Mouse (Mus musculus): ENCODE data around the gene Tenm1. TPM values are rescaled to one million over a fixed set of nuclear protein-coding genes. Genes with fewer than 3 reads are reported as not detected.

The Tenm1 gene
- polyA plus RNA-seq, 1 experiment from 2014 or later, result 3.9 TPM

DNA sequence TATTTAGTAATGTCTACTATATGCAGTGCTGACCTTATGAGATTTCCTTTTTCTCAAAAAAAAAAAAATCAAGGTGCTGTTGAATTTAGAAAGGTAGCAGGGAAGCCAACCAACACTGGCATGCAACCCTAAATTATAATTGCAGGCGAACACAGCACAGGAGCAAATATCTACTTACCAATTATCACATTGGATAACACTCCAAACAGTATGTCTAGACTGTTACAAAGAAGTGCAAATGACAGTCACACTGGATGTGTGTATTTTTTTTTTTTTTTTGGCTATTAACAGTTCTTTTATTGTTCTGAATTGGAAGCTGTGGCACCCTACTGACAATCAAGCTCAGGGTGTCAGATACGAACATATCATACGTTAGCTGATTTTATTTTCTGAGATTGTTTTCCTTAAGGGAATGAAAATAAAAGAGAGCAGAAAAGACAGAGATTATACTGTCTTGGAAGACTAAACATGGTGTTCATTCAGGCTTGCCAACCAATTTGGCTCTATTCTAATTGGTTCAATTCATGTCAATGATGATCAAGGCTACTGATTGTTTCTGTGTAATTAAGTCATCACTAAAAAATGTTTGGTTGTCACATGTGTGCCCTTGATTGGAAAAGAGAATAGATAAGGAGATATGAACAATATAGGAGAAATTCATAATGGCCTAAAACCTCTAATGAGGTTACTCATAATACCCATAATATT, 710.7 kb downstream of the Tenm1 start:
- Histone ChIP-seq H3K27ac (no peak overlapping the region), H3K36me3 (no peaks in the 10 kb centered on the region), H3K9me3 (no peaks in the 10 kb centered on the region), H3K4me1 (no peaks in the 10 kb centered on the region), H3K4me2 (replicated peaks) (no peak overlapping the region), H3K9ac (no peak overlapping the region), H3K27me3 (replicated peaks) (no peaks in the 10 kb centered on the region), H3K4me3 (no peak overlapping the region)
- no peak for ATAC-seq (ENCODE audit: low FRiP score, low read depth)
- WGBS, result 90% methylated on average over 3 of the region's 3 CpGs

DNA sequence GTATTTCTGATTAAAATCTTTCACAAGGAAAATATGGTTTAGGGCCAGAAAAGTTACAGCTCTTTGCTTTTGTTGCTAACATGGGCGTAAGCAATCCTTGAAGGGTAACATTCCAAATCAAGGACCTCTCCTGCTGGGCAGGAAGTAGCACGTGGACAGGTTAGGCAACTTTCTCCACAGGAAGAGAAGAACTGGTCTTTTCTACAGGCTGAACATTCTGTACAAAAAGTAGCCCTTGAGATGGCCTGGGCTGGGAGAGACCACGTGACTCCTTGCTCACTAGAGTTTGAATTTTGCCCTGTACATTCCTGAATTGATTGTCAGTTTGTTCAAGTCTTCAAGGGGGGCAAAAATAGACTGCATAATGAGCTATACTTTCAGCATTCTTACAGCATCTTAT, 728.6 kb downstream of the Tenm1 start:
- H3K4me2 ChIP-seq (replicated peaks), result no peak overlapping the region
- H3K27ac ChIP-seq, result no peak overlapping the region
- no peaks in the 10 kb centered on the region for H3K36me3 ChIP-seq
- no peak overlapping the region for H3K9ac ChIP-seq
- H3K4me3 ChIP-seq, result no peak overlapping the region
- H3K4me1 ChIP-seq, result no peaks in the 10 kb centered on the region
- no peak for ATAC-seq (ENCODE audit: low FRiP score, low read depth)
- WGBS, result 67% methylated on average over 3 of the region's 3 CpGs
- no peaks in the 10 kb centered on the region for H3K9me3 ChIP-seq
- H3K27me3 ChIP-seq (replicated peaks), result no peaks in the 10 kb centered on the region

DNA sequence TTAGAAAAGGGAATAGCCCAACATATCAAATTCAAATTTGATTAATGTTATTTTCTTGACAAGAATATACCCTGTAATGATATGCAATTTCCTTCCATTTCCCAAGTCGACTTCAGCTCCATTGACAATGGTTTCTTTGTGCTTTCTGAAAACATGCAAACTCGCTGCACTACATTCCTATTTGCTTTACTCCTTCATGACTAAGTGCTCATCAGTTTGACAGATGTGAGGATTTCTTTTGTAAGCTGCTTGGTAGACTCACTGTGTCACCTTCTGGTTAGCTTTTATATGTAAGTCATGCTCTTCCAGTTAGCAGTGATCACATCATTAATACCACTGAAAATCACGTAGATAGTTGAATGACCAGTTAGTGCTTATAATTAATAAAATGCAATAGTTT, 781.8 kb downstream of the Tenm1 start:
- no peaks in the 10 kb centered on the region for H3K36me3 ChIP-seq
- H3K9ac ChIP-seq, result no peak overlapping the region
- H3K27me3 ChIP-seq (replicated peaks), result no peaks in the 10 kb centered on the region
- H3K9me3 ChIP-seq, result no peaks in the 10 kb centered on the region
- H3K4me2 ChIP-seq (replicated peaks), result no peak overlapping the region
- no peaks in the 10 kb centered on the region for H3K4me1 ChIP-seq
- no peak overlapping the region for H3K4me3 ChIP-seq
- ATAC-seq (ENCODE audit: low FRiP score, low read depth), result no peak
- no peak overlapping the region for H3K27ac ChIP-seq
- 68% methylated on average over 3 of the region's 3 CpGs for WGBS

DNA sequence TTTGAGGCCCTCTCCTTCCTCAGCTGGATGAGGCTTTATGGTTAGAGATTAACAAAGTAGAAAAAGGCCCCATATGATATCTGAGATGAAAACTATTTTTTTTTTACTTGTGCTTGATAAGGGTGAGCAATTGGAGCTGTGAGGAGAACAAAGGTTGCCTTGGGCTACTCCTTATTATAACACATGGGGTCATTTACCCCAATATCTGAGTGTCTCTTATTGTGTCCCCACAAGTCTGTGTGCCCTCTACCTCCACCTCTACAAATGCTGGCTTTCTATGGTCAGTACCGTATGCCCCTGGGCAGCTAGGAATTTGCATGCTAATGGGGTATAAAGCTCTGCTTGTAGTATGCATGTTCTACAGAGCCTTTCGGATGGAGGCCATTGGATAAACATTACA, 848.4 kb downstream of the Tenm1 start:
- Histone ChIP-seq H3K4me1 (no peaks in the 10 kb centered on the region), H3K36me3 (no peaks in the 10 kb centered on the region)

DNA sequence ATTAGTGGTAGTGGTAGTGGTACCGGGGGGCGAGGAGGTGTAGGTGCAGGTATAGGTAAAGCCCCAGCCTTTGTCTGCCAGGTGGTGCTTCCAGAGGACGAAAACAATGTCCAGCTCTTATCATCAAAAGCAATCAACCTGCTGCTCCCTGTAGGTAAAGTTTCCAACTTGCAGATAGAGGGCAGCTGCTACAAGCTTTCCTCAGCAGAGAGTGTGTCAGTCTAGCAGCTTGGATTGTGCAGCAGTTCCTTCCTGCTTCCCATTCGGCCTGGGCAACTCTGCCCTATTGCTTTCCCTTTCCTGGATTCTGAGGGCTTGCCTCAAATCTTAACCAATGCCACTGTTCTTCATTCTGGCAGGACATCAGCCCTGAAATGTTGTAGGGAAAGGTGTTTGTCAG, 870.2 kb downstream of the Tenm1 start:
- H3K9me3 ChIP-seq, result no peaks in the 10 kb centered on the region
- 78% methylated on average over 4 of the region's 4 CpGs for WGBS
- no peak overlapping the region for H3K4me2 ChIP-seq (replicated peaks)
- no peaks in the 10 kb centered on the region for H3K4me1 ChIP-seq
- no peaks in the 10 kb centered on the region for H3K36me3 ChIP-seq
- H3K9ac ChIP-seq, result no peak overlapping the region
- no peak overlapping the region for H3K27ac ChIP-seq
- H3K27me3 ChIP-seq (replicated peaks), result no peaks in the 10 kb centered on the region
- ATAC-seq (ENCODE audit: low FRiP score, low read depth), result no peak
- no peak overlapping the region for H3K4me3 ChIP-seq

More for the DNA sequence above, 848.4 kb downstream of the Tenm1 start:
- H3K4me2 ChIP-seq (replicated peaks), result no peak overlapping the region
- no peak overlapping the region for H3K9ac ChIP-seq
- 49% methylated on average over 2 of the region's 2 CpGs for WGBS
- no peaks in the 10 kb centered on the region for H3K27me3 ChIP-seq (replicated peaks)
- no peak overlapping the region for H3K27ac ChIP-seq
- no peak overlapping the region for H3K4me3 ChIP-seq
- H3K9me3 ChIP-seq, result no peaks in the 10 kb centered on the region
- ATAC-seq (ENCODE audit: low FRiP score, low read depth), result no peak

DNA sequence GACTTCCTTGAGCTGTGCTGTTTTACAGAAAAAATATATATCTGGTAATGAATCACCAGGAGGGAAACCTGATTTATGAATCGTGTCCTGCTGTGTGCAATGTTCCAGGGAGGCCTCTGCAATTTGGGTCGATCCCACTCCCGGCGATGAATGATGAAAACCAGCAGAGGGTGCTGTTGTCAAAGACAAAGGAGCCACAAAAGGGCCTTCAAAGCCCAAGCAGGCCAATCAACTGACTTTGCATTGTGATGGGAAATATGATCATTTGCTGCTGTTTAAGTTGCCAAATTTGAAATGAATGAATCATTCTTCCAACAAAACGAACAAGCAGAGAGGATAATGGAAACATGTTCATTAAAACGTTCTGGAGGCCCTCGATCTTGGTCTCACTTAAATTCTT, 871.6 kb downstream of the Tenm1 start:
- Histone ChIP-seq H3K27ac (no peak overlapping the region), H3K36me3 (no peaks in the 10 kb centered on the region), H3K9me3 (no peaks in the 10 kb centered on the region), H3K4me1 (no peaks in the 10 kb centered on the region), H3K4me3 (no peak overlapping the region), H3K9ac (no peak overlapping the region), H3K4me2 (replicated peaks) (no peak overlapping the region), H3K27me3 (replicated peaks) (no peaks in the 10 kb centered on the region)
- no peak for ATAC-seq (ENCODE audit: low FRiP score, low read depth)
- 24% methylated on average over 7 of the region's 7 CpGs for whole genome bisulfite sequencing

DNA sequence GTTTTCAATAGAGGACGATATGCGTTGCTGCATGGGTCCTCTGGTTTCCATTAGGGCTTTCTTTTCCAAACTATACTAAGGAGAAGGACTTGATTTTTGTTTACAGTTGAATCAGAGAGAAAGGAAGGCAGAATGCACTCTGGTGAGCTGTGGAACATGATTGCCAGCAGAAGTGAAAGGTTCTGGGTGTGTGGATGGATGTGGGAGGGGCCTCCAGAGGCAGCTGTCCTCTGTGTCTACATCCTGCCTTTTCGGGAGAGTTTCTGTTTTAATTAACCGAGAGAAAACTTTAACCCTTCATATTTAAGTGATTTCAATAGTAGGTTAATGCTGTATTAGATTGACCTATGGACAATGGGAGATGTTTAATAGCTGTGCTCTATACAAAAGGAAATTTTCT, 880.4 kb downstream of the Tenm1 start:
- ATAC-seq (ENCODE audit: low FRiP score, low read depth), result no peak
- no peak overlapping the region for H3K9ac ChIP-seq
- WGBS, result 75% methylated on average over 4 of the region's 4 CpGs
- no peak overlapping the region for H3K4me2 ChIP-seq (replicated peaks)
- no peak overlapping the region for H3K27ac ChIP-seq
- no peaks in the 10 kb centered on the region for H3K27me3 ChIP-seq (replicated peaks)
- no peaks in the 10 kb centered on the region for H3K4me1 ChIP-seq
- no peak overlapping the region for H3K4me3 ChIP-seq
- no peaks in the 10 kb centered on the region for H3K9me3 ChIP-seq
- no peaks in the 10 kb centered on the region for H3K36me3 ChIP-seq

DNA sequence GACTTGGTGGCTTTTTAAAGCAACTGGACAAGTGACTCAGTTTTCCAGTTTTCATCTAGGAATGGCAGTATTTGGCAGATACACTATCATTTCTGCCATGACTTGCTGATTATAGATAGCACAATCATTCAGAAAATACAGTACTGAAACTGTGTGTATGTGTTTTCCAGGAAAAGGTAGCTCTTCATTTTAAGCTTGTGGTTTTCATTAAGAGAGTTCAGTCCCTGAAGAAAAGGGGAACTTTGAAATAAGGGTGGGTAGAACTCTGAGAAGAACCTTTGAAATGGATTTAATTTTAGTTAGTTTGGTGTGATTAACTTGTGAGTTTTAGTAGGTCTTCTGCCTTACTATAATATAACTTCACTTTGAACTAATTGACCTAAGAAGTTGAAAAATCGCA, 883.9 kb downstream of the Tenm1 start:
- H3K36me3 ChIP-seq, result no peaks in the 10 kb centered on the region
- 96% methylated on average over 1 of the region's 1 CpGs for WGBS
- H3K9me3 ChIP-seq, result no peaks in the 10 kb centered on the region
- no peak overlapping the region for H3K4me3 ChIP-seq
- no peak overlapping the region for H3K9ac ChIP-seq
- no peak for ATAC-seq (ENCODE audit: low FRiP score, low read depth)
- no peaks in the 10 kb centered on the region for H3K27me3 ChIP-seq (replicated peaks)
- H3K27ac ChIP-seq, result no peak overlapping the region
- H3K4me2 ChIP-seq (replicated peaks), result no peak overlapping the region
- H3K4me1 ChIP-seq, result no peaks in the 10 kb centered on the region

DNA sequence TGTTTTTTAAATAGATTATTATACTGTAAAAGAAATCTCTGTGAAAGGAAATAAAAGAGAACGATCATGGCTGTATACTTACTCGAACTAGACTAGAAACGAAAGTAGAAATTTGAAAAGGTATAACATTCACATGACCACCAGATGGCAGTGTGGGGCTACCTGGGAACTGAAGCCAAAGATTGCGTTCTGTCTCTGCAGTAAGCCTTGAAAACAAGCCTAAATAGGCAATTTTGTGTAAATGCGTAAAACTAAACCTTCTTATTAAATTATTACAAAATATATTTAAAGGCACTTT, 888.2 kb downstream of the Tenm1 start:
- H3K27ac ChIP-seq, result no peak overlapping the region
- WGBS, result 33% methylated on average over 5 of the region's 5 CpGs
- no peak overlapping the region for H3K9ac ChIP-seq
- H3K9me3 ChIP-seq, result no peaks in the 10 kb centered on the region
- 0 out of 2 replicates have a peak, but pooled peaks have one; percentile 17 for ATAC-seq (ENCODE audit: low FRiP score, low read depth)
- peak overlapping the region; percentile 33; the same call in 1 of the 2 replicates for H3K4me2 ChIP-seq (replicated peaks)
- no peaks in the 10 kb centered on the region for H3K27me3 ChIP-seq (replicated peaks)
- H3K4me3 ChIP-seq, result no peak overlapping the region
- H3K4me1 ChIP-seq, result no peaks in the 10 kb centered on the region
- no peaks in the 10 kb centered on the region for H3K36me3 ChIP-seq

DNA sequence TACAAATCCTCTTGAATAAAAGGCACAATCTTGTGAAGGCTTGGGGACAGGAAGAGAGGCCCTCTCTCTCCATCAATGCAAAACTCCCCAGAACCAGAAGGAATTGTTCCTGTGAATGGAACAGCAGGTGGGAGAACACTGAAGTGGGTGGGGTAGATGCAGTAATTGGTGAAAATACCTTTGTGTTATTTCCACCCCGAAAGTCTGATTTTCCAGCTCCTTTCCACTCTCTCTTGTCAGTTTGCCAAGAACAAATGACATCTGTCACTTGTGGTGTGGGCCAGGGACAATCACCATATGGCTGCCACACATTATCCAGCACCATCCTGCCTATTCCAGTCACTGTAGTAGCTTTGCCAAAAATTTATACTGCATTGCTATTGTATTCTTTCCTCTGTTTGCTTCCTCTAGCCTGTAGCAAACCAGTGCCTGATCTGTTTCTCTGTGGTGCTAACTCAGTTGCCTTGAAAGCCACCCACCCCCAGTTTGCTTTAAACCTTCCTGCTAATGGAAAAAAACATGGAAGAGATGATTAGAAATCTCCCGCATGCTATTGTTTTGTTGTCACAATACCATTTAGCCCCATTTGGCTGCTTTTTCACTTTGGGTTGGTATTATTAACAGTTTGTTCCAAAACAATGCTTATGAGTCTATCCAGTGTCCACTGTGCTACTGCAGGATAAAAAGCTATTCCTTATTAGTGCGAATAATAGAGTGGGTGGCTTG, 888.7 kb downstream of the Tenm1 start:
- Histone ChIP-seq H3K27ac (no peak overlapping the region), H3K4me2 (replicated peaks) (peak overlapping the region; percentile 33; the same call in 1 of the 2 replicates), H3K9me3 (no peaks in the 10 kb centered on the region), H3K36me3 (no peaks in the 10 kb centered on the region), H3K27me3 (replicated peaks) (no peaks in the 10 kb centered on the region), H3K4me1 (no peaks in the 10 kb centered on the region), H3K9ac (no peak overlapping the region), H3K4me3 (no peak overlapping the region)
- ATAC-seq (ENCODE audit: low FRiP score, low read depth), result 0 out of 2 replicates have a peak, but pooled peaks have one; percentile 33
- WGBS, result 29% methylated on average over 3 of the region's 3 CpGs

DNA sequence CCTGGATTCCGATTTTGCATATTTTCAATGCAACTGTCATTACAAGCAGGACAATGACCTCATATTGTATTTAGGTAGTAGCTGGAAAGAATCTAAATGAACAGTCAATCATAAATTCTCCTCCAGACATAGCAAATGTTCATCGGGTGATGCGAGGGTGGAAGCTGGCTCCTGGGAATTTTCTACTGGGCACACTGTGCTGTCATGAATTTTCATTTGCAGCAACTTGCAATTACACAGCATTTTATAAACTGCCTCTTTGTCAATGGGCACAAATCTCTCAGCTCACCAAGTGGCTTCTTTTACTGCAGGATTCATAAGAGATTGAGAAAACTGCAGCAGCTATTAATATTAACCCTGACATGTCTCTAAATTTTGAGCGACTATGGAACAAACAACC, 898.2 kb downstream of the Tenm1 start:
- ATAC-seq (ENCODE audit: low FRiP score, low read depth), result no peak
- WGBS, result 49% methylated on average over 4 of the region's 4 CpGs

DNA sequence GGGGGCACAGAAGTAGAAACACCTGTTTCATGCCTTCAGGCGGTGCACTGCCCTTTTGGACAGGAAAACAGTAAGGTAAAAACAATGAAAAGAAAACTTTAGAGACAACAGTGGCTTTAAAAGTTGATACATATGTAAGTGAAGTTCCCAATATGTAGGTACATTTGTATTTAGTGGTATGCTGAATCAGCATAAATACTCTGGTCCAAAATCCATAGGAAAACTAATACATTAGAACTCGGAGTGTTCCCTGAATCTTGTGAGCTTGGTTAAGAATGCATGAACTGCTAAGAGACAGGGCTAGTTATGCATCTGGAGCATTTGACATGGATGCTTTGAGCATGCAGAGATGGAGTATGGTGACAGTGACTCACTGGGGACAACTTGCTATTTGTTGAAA, 906.1 kb downstream of the Tenm1 start:
- Histone ChIP-seq H3K9ac (no peak overlapping the region), H3K4me3 (no peak overlapping the region), H3K27ac (no peak overlapping the region), H3K9me3 (no peaks in the 10 kb centered on the region), H3K4me1 (no peaks in the 10 kb centered on the region), H3K36me3 (no peaks in the 10 kb centered on the region), H3K4me2 (replicated peaks) (no peak overlapping the region), H3K27me3 (replicated peaks) (no peaks in the 10 kb centered on the region)
- WGBS, result 86% methylated on average over 2 of the region's 2 CpGs
- no peak for ATAC-seq (ENCODE audit: low FRiP score, low read depth)

More for the DNA sequence above, 898.2 kb downstream of the Tenm1 start:
- Histone ChIP-seq H3K9ac (no peak overlapping the region), H3K36me3 (no peaks in the 10 kb centered on the region), H3K27ac (no peak overlapping the region), H3K4me1 (no peaks in the 10 kb centered on the region), H3K9me3 (no peaks in the 10 kb centered on the region), H3K4me2 (replicated peaks) (no peak overlapping the region), H3K4me3 (no peak overlapping the region), H3K27me3 (replicated peaks) (no peaks in the 10 kb centered on the region)

DNA sequence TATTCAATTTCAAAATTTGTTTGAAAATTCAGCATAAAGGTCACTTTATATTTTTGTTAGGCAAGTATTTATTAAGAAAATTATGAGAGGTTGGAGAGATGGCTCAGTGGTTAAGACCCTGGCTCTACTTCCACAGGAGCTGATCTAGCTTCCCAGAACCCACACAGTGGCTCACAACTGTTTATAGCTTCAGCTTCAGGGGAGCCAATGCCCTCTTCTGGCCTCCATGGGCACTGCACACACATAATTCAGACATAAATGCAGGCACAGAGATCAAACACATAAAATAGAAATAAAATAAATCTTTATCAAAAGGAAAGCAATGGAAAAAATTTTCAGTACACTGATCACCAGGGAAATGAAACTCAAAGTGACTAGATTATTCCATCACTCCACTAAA, 916.4 kb downstream of the Tenm1 start:
- Histone ChIP-seq H3K27ac (no peak overlapping the region), H3K9ac (no peak overlapping the region), H3K9me3 (no peaks in the 10 kb centered on the region), H3K4me3 (no peak overlapping the region), H3K36me3 (no peaks in the 10 kb centered on the region), H3K4me1 (no peaks in the 10 kb centered on the region), H3K27me3 (replicated peaks) (no peaks in the 10 kb centered on the region), H3K4me2 (replicated peaks) (no peak overlapping the region)
- ATAC-seq (ENCODE audit: low FRiP score, low read depth), result no peak
